Mouse (Mus musculus) kidney, postnatal 14 days (tissue): Measurements from ENCODE around the gene Barhl1.

Experiments used
- DNase-seq: peaks from one replicate; pipeline ENCODE4 v3.0.0; 2022; ENCODE audit warnings: mixed read lengths

The Barhl1 gene

DNA sequence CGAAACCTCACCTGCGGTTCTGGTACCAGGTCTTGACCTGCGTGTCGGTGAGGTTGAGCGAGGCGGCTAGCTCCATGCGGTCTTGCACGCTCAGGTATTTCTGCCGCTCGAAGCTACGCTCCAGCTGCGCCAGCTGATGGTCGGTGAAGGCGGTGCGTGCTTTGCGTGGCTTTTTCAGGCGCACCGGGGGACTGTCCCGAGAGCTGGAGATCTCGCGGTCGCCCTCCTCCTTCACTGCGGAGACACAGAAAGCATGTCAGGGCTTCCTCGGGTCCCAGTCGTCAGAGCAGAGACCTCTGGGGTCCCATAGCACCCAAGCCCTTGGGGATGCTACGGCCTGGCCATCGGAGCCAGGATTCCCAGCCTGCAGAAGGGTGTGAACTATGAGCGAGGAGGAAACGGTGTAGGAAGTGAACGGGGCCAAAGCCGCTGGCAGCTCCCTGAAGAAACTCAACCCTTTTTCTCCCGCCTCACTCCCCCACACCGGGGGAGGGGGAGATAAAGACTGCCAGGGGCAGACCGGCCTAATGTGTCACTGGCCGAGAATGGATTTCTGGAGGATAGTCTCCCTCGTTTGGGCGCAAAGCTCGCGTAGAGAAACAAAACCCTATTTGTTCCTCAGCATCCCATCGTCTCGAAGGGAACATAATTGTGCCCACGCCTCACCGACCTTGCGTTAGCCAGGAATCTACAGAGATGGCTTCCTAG, 5.0 kb downstream of the Barhl1 start:
- no peak for DNase-seq

DNA sequence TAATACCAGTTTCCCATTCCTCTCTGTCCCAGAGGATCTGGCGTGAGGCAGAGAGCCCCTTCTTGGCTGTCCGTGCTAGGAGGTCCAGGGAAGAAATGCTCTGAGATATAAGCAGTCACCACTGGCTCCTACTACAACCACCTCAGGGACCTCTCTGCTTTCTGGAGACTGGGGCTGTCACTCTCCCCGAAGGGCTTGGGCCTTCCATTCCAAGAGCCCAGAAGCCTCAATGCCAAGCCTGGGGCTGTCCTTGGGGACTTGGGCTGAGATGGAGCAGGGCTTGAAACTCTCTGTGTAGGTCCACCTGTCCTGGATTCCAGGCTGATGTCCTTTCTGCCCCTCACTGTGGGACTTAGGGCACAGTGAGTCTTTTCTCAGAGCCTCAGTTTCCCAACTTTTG, 5.6 kb downstream of the Barhl1 start:
- DNase-seq = no peak

DNA sequence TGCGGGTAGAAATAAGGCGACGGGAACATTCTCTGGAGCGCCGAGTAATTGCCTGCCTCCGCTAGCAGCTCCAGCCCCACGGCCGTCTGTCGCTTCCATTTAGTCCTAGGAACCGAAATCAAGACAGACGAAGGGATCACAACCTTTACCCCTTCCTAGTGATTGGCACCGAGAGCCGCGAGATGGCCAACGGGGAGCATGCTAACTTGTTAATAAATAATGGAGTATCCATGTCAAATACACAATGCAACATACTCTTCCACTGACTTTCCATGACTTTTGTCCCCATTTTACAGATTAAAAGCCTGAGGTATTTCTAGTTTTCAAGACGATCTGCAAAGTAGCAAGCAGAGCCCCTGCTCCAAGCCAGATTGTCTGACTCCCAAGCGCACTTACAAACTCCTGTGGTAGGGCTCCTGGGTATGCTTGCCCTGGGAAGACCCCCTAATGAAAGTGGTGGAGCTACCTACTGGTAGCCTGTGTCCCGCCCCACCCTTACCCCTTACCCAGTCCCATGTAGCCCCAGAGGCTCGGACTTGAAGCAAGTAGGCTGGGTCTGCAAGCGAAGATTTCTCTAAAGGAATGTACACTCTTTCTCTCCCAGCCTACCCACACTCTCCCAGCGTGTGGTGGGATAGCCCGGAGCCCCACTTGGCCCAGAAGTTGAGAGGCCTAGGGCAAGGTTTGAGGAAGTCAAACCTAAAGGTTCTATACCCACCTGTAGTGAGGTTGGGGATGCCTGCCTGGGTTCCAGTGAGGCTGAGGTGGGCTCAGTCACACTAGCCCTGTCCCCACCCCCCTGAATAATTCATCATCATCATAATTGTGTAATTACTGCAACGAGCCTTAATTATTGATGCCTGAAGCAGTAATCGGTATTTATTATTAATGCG, 6.4 kb downstream of the Barhl1 start:
- no peak for DNase-seq

DNA sequence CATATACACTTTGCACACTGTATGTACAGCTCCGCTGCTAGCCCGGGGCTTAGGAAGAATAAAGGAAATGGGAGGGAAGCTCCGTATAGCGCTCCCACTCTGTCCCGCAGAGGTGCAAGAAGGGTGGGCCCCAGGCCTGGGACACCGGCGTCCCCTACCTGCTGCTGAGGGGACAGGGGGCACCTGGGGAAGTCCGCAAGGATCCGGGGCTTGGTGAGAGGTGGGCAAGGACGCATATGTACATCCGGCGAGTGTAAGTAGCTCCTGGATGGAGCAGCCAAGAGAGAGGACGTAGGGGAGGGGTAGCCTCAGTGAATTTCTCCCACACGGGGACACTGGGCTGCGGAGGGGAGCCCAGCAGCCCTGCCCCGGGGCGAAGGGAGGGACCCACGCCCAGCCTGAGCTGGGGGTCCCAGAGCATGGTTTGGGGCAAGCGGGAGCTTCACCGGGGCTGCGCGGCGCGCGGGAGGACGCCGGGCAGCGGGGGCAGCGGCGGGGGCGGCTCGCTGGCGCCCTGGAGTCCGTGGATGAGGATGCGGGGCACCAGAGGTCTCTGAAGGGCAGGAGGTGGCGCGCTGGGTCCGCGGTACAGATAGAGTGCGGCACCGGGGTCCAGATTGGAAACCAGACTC, 7.2 kb downstream of the Barhl1 start:
- no peak for DNase-seq

DNA sequence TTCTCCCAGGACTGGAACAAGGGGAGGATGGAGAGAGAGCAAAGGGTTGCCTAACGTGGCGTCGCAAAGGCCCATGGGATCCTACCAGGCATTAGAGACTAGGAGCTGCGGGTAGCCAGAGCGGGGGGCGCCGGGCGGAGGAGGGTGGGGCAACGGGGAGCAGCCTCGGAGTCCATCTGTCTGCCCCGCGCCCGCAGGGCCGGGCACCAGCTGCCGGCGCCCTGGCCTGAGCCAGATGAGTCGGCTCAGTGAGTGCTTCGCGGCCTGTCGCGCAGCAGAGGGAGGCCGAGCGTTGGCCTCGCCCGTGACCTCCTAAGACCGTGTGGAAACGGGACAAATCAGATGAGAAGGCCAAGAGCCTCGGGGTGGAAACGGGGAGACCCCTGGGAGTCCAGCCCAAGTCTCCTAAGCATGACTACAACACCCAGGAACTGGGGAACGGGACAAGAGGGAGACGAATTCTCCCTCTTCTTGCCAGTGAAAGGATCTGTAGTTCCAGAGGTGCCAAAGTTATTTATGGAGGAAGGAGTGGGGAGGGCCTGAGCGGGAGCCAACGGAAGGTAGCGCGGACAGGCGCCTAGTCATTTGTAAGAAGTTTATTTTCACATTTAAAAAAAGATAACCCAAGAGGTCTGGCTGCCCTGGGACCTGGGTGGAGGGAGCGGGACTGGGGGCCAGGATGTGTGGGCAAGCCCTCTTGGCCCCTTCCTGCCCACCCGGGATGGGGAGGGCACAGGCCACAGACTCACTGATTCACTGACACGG, 7.9 kb downstream of the Barhl1 start:
- peak; percentile 15 for DNase-seq

DNA sequence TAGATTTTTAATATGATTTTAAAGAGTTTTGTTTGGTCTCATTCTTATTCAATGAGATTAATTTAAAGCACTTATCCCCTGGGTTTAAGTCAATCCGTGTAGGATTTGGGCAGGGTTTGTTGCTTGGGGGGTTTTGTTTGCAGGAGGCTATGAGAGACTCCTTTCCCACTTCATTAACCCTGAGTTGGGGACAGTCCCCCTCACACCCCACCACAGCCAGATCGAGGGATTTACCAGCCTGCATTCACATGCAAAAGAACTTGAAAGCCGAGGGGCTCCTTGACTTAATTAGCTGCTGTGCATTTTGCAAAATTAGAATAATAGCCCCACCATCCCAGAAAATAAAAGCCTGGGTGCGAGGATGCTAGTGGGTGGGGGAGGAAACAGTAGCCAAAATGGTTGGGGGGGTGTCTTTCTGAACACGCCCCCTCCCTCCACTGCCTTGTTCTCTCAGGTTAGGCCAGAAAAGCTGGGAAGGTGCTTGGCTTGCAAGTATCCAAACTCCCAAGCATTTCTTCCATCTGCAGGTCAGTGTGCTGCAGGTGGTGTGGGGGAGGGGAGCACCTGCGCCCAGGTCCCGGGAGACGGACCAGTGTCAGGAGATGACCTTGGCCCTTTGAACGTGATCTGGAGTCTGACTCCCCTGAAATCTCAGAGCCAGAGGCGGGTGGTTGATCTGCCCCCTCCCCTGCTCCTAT, 8.6 kb downstream of the Barhl1 start:
- no peak for DNase-seq

DNA sequence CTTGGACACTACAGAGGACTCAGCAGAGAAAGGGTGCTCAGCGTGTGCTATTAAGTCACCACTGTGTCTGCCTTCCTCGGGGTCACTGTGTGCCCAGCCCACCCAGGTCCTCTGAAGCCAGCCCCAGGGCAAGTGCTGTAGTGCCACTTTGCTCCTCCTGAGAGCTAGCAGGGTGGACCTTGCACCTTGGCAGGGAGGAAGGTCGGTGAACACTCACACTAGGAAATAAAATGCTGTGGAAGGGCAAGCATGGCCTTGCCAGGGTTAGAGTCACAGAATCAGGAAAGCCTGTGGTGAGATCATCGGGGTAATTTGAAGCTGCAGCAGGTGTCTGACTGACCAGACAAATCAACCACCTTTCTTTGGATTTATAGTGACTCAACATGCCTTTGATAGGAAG, 10.9 kb downstream of the Barhl1 start:
- DNase-seq = peak; percentile 32

DNA sequence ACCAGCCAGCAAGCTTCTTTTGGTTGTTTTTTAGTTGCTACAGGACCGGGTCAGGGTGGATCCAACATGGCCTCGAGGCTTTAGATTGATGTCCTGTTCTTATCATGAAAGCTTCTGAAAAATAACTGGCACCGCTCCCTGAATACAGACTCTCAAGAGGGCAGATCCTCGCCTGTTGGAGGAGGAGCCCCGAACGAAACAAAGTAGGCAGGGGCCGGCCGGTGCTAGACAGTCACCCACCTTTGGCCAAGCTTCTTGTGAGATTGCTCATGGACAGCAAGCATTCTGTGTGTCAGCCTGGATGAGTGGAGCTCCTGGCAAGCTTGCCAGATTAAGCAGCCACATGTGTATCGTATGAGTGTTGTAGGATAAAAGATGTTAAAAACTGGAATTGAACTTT, 11.7 kb downstream of the Barhl1 start:
- no peak for DNase-seq

DNA sequence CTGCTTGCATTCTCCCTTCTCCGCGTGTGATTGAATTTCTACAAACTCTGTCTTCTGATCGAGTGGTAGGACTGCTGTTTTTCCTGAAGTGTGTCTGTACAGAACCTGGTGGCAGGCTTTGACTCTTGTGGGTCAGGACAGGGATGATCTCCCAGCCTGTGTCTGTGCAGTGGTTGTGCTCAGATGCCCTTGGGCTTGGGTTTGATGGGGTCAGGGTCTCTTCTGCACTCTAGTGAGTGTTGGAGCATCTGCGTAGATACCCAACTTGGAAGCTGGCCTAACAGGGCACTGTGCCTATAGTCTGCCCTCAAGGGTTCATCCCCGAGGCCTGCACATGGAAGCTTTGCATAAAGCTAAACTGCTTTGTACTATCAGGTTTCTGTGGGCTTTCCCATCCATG, 12.6 kb downstream of the Barhl1 start:
- DNase-seq = no peak

DNA sequence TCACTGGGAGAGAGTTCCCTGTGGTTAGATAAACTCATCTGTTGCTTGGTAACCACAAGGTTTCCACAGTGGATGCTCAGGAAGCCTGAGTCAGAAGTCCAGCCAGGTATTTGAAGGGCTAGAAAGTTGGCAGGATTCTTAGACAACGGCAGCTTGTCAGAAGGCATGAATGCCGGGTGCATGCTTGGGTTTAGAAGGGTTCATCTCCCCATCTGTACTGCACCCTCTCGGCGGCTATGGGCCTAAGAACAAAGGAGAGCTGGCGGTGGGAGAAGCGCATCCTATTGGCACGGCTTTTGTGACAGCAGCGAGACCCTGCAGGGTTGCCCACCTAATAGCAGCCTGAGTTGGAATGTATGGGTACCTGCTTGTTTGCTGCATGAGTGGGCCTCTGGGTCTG, 14.2 kb downstream of the Barhl1 start:
- DNase-seq = no peak

DNA sequence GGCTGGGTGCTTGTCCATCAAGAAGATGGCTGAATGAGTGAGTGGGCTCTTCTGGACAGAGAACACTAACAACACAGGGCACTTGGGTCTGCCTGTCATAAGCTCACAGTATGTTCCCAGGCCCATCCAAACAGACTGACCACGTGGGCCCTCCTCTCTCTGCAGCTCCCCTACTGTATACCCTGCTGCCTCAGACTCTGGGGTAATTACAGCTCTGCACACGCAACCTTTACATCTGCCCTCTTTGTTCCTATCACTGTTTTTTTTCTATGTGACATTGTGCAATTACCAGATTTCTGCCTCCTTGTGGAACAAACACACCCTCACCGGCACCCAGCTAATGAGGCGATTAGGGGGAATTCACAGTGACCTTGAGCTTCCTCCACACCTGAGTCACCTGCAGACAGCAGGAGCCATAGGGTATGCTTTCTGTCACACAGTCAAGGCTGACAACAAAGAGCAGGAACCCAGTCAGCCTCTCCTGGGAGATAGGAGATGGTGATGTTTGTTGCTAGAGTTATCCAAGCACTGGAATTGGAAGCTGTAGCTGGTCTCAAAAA, 19.0 kb downstream of the Barhl1 start:
- DNase-seq = no peak

DNA sequence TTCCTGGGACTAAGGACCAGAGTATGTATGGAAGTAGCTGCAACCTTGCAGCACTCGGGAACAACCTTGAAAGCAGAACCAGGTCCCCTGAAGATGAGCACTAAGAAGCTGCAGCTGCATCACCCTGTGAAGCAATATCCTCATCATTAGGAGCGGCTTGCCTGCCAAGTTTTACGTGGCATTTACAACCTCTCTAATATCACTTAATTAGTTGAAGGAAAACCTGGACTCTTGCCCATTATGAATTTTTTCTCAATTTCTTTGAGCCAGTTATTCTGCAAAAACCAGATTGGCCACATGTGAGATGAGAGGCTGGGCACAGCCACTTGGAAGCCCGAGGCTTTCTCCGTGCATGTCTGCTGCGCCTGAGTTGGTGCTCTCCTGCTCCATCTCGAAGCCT, 20.6 kb downstream of the Barhl1 start:
- no peak for DNase-seq

DNA sequence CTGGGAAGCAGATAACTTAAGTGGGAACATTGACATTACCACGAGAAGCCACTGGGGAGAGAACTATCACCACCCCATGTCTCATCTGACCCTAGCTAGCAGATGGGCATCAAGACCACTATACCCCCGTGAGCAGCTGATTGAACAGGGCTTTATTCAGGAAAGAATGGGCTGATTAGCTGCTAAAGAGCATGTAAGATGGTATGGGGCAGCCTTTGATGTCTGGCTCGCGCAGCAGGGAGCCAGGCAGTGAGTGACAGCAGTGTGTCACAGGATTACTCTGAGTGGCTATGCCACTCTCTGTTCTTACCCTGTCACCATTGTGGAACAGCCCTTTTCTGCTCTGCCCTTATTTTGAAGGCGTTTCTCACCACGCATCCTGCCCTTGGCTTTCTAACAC, 22.9 kb downstream of the Barhl1 start:
- no peak for DNase-seq

DNA sequence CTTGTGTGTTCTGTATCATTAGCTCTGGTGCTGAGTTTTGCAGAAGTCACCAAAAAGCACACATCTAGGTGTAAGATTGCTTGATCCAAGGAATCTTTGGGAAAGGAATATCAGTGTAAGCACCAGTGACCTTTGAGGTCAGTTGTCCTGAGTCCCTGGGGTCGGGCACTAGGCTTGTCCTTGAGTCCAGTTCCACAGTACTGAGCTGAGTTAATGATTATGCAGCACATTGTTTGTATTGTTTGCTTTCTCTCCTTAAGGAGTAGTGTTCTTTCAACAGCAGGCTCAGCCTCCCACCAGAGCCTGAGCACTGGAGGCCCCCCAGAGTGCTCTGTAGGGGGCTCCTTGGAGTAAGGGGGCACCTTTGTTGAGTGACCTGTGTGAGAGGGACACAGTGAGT, 23.7 kb downstream of the Barhl1 start:
- DNase-seq = no peak

DNA sequence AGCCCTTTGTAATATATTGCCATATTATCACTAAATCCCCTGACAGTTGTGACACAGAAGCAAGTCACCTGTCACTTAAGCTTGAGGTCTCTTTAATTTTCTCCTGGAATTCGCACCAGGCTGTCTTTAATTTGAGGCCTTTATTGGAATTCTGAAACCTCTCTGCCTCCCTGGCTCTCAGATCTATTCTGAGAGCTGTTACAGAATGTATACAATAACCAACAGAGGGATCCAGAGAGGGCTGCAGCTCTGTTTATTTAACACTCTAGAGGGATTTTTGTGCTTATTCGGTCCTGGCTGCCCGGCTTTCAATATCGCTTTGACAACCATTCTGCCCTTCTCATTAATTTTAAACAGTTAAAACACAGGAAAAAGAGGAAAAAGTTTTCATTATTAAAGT, 31.6 kb downstream of the Barhl1 start:
- DNase-seq = no peak

DNA sequence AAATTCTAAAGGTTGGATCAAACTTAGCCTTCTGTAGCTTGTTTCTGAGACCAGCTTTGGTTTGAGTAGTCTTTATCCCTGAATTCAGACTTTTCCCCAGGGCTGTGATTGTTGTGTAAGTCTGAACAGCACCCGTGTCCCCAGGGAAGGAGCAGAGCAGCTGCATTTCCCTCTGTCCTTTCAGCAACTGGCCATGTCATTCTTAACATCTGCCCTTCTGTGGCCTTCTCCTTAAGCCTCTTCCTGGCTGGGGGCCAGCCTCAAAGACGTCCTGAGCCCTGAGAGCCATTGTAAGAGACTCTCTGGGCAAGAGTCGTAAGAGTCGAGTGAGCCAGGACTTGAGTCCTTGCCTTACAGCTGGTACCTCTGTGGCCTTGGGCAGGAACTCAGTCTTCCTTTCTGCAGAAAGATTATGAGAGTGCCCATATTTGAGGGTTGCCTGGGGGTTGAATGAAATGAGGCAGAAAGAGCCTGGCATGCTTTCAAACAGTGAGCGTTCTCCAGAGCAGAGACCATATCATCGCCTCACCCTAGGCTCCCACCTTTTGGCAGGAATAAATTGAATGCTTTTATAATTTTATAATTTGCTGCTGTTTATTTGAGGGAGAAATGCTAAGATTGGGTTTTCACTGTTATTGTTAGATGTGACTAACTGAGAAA, 33.5 kb downstream of the Barhl1 start:
- peak; percentile 5 for DNase-seq

DNA sequence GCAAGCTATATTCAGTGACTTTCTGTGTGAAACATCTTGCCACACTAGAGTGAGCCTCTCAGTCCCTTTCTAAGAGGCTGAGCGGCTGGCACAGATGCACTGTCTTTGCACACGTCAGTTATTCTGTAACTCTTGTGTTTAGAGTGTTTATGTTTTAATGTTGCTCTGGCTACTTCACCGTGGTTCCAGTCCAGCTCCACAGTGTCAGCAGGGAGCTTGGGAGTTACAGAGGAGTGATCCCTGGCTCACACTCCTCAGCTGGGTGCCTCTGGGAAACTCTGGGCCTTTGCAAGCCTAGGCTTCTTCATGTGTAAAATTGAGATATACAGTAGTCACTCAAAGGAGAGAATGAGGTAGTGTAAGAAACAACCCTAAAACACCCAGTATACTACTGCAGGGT, 34.4 kb downstream of the Barhl1 start:
- no peak for DNase-seq

DNA sequence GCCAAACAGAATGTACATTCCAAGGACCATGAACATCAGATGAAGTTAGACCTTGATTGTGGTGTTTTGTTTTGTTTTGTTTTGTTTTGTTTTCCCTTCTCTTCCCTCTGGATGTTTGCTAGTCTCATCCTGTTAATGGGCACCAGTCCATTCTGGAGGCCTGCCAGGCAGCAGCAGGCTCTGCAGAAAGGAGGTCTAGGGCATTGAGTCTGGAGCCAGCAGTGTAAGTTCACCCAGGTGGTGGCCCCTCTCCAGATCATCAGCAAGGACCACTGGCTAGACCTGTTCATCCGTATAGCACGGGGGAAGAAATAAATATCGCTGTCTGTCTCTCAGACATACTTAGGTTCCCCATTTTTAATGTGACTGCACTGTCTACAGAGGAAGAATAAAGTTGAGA, 35.2 kb downstream of the Barhl1 start:
- peak; percentile 14 for DNase-seq

DNA sequence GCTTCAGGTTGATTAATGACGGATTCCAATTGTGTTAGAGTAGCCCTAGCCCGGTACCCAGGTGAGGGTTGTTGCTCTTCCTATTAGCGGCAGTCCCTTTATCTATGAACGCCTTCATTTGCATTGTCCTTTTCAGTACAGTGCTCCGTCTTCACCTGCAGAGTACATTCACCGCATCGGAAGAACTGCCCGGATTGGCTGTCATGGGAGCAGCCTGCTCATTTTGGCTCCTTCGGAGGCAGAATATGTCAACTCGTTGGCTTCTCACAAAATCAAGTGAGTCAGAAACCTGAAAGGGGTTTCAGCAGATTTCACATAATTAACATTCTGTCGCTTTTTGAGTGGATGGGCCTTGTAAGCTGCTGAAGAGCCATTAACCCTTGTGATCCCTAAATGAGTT, 40.9 kb downstream of the Barhl1 start:
- DNase-seq = no peak

DNA sequence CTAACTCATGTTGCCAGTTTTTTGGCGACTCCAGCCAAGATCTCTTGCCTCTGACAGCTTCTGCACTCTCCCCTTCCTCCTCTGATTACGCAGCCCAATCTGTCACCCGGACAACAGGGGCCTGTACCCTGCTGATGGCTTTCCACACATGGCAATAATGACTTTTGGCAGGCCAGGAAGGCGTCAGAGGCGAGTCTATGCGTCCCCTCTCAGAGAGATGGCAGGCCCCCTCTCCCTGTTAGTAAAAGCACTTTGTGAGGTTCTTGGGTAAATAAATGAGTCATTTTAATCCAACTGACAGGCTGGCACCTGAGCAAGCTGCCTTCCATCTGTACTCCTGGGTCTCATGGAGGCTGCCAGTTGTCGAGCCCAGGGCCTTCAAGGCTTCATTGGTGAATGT, 49.0 kb downstream of the Barhl1 start:
- no peak for DNase-seq

DNA sequence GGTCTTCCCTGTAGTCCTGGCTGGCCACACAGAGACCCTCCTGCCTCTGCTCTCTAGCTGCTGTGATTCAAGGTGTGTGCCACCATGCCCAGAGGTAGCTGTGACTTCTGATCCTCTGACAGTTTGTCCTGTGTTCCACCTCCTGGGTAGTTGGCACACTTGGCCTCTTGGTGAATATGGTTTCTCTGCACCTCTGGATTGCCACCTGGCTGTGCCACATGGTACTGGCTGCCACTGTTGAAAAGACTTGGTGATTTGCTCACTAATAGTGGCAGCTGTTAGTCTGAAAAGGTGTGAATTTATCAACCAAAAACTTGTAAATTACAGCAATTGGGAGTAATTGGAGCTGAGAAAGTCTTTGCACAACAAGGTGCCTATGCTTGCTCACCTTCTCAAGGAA, 52.6 kb downstream of the Barhl1 start:
- DNase-seq = no peak
